Mouse (Mus musculus) spleen, adult 2 months (tissue): ENCODE data around the gene Lrp6. TPM values are rescaled to one million over a fixed set of nuclear protein-coding genes. Genes with fewer than 3 reads are reported as not detected.

Experiments
- DNase-seq, 2 experiments: peaks; one replicate each; pipeline versions ENCODE4 v3.0.0 to v3.0.0-alpha.2; 2012 to 2021; ENCODE audit warnings: low spot score in 2 of 2, low read depth in 1 of 2
- H3K27ac ChIP-seq: fragments of 200-500 bp; 2 replicates; pipeline ENCODE4 v1.5.1; 2012; ENCODE audit warnings: low read length, inconsistent platforms; ENCODE audit not compliant: insufficient read depth
- H3K27me3 ChIP-seq: fragments of 200-500 bp; 2 replicates; pipeline ENCODE4 v1.6.1; 2012; ENCODE audit warnings: mild to moderate bottlenecking, moderate library complexity, low read length, inconsistent platforms; ENCODE audit not compliant: control insufficient read depth, insufficient read depth
- H3K36me3 ChIP-seq: fragments of 200-500 bp; 2 replicates; pipeline ENCODE4 v1.6.1; 2012; ENCODE audit warnings: mild to moderate bottlenecking, low read length, inconsistent platforms; ENCODE audit not compliant: control insufficient read depth, insufficient read depth
- H3K4me1 ChIP-seq: fragments of 200-500 bp; 2 replicates; pipeline ENCODE4 v1.6.1; 2011; ENCODE audit warnings: inconsistent platforms; ENCODE audit not compliant: control insufficient read depth, insufficient read depth, insufficient read length
- H3K4me3 ChIP-seq: fragments of 200-500 bp; 2 replicates; pipeline ENCODE4 v1.5.1; 2011; ENCODE audit warnings: mild to moderate bottlenecking, inconsistent platforms; ENCODE audit not compliant: insufficient read depth, insufficient read length; ENCODE audit errors: extremely low read depth
- CTCF ChIP-seq: fragments of 200-500 bp; IDR thresholded peaks from 2 replicates; pipeline ENCODE4 v1.5.1; 2011; ENCODE audit warnings: mild to moderate bottlenecking, inconsistent platforms; ENCODE audit not compliant: insufficient read depth, insufficient read length, insufficient replicate concordance; ENCODE audit errors: extremely low read depth
- POLR2A ChIP-seq: fragments of 200-500 bp; IDR thresholded peaks from 2 replicates; pipeline ENCODE4 v1.6.1; 2011; ENCODE audit warnings: low read depth, low read length, inconsistent platforms
- WGBS: fragments of 180-500 bp; shearing (Covaris S2); methylation state at CpG from one replicate; pipeline ENCODE4 v1.1.7; 2018; 5-methylcytosine and 5-hydroxymethylcytosine counted together
- polyA plus RNA-seq: library from polyadenylated mRNA; depleted of rRNA; stranded (reverse); fragments of >200 nt; gene quantifications from 2 replicates; pipeline ENCODE4 v1.2.3, GENCODE M21; 2012

The Lrp6 gene
- polyA plus RNA-seq, 1 experiment, result 10.8 TPM

GRCm38 (mm10) chr6:134420375-134420774 is 146.4 kb downstream of the Lrp6 start:
- no peak overlapping the region for H3K4me3 ChIP-seq
- H3K4me1 ChIP-seq, result no peaks in the 10 kb centered on the region
- no peaks in the 10 kb centered on the region for H3K36me3 ChIP-seq
- no peak overlapping the region for H3K27ac ChIP-seq
- no peaks in the 10 kb centered on the region for H3K27me3 ChIP-seq
- DNase-seq, result no peak
- TF ChIP-seq CTCF (no peak), POLR2A (no peak)
- 76% methylated on average over 8 of the region's 8 CpGs for WGBS

GRCm38 (mm10) chr6:134417886-134418285 is 148.9 kb downstream of the Lrp6 start:
- TF ChIP-seq POLR2A, result no peak
- no peak for TF ChIP-seq CTCF
- H3K36me3 ChIP-seq, result no peaks in the 10 kb centered on the region
- 83% methylated on average over 3 of the region's 3 CpGs for WGBS

GRCm38 (mm10) chr6:134416556-134417105 is 150.1 kb downstream of the Lrp6 start:
- peaks cover 3% of the 10 kb centered on the region; the same call in 1 of the 2 replicates for H3K4me1 ChIP-seq
- no peaks in the 10 kb centered on the region for H3K27me3 ChIP-seq
- DNase-seq, result no peak
- WGBS, result 89% methylated on average over 3 of the region's 3 CpGs
- H3K36me3 ChIP-seq, result no peaks in the 10 kb centered on the region
- TF ChIP-seq POLR2A, result no peak
- TF ChIP-seq CTCF, result no peak
- H3K4me3 ChIP-seq, result no peak overlapping the region
- no peak overlapping the region for H3K27ac ChIP-seq

More at GRCm38 (mm10) chr6:134417886-134418285, 148.9 kb downstream of the Lrp6 start:
- Histone ChIP-seq H3K4me3 (no peak overlapping the region), H3K27me3 (no peaks in the 10 kb centered on the region), H3K27ac (no peak overlapping the region), H3K4me1 (peaks cover 3% of the 10 kb centered on the region; the same call in 1 of the 2 replicates)
- DNase-seq, result no peak

GRCm38 (mm10) chr6:134414532-134414883 is 152.3 kb downstream of the Lrp6 start:
- H3K27me3 ChIP-seq, result no peaks in the 10 kb centered on the region
- peaks cover 3% of the 10 kb centered on the region; the same call in 1 of the 2 replicates for H3K4me1 ChIP-seq
- no peak for TF ChIP-seq POLR2A
- no peak for TF ChIP-seq CTCF
- WGBS, result 70% methylated on average over 4 of the region's 4 CpGs
- DNase-seq, result no peak
- peak overlapping the region; percentile 46; the same call in 1 of the 2 replicates for H3K4me3 ChIP-seq
- H3K36me3 ChIP-seq, result no peaks in the 10 kb centered on the region
- H3K27ac ChIP-seq, result no peak overlapping the region

GRCm38 (mm10) chr6:134413706-134414531 is 152.8 kb downstream of the Lrp6 start:
- DNase-seq, result peak; percentile 6 to 34
- no peak overlapping the region for H3K27ac ChIP-seq
- H3K27me3 ChIP-seq, result no peaks in the 10 kb centered on the region
- TF ChIP-seq CTCF, result no peak
- no peak for TF ChIP-seq POLR2A
- H3K4me3 ChIP-seq, result peak overlapping the region; percentile 46
- H3K36me3 ChIP-seq, result no peaks in the 10 kb centered on the region
- H3K4me1 ChIP-seq, result peaks cover 3% of the 10 kb centered on the region; the same call in 1 of the 2 replicates
- WGBS, result 32% methylated on average over 18 of the region's 18 CpGs

GRCm38 (mm10) chr6:134407226-134407625 is 159.5 kb downstream of the Lrp6 start:
- no peaks in the 10 kb centered on the region for H3K27me3 ChIP-seq
- no peak for DNase-seq
- H3K4me3 ChIP-seq, result no peak overlapping the region
- H3K27ac ChIP-seq, result no peak overlapping the region
- WGBS, result 86% methylated on average over 5 of the region's 5 CpGs
- H3K4me1 ChIP-seq, result no peaks in the 10 kb centered on the region
- no peak for TF ChIP-seq CTCF
- no peak for TF ChIP-seq POLR2A
- no peaks in the 10 kb centered on the region for H3K36me3 ChIP-seq

GRCm38 (mm10) chr6:134403684-134404070 is 163.1 kb downstream of the Lrp6 start:
- no peak for DNase-seq
- Histone ChIP-seq H3K27me3 (no peaks in the 10 kb centered on the region), H3K4me3 (no peak overlapping the region), H3K27ac (no peak overlapping the region), H3K4me1 (no peaks in the 10 kb centered on the region), H3K36me3 (no peaks in the 10 kb centered on the region)
- WGBS, result 91% methylated on average over 9 of the region's 9 CpGs
- TF ChIP-seq CTCF (no peak), POLR2A (no peak)
